Mouse (Mus musculus): Measurements from ENCODE around the gene Kmt2d. TPM values are rescaled to one million over a fixed set of nuclear protein-coding genes. Genes with fewer than 3 reads are reported as not detected.

Gene Kmt2d
- polyA plus RNA-seq, 1 experiment = 33.0 TPM

- H3K4me3 ChIP-seq (ENCODE audit: insufficient read depth, low read length) = no peak within 1 kb of the TSS
These were observed 27.2 kb upstream of the Kmt2d start, which contains the start of gene Dhh for GRCm38 (mm10) chr15:98897928-98898800. Gene Dhh, minus strand, starts transcription at chr15:98898540.

GRCm38 (mm10) chr15:98897495-98897894 lies 26.5 kb upstream of the Kmt2d start:
- no peak overlapping the region for H3K4me3 ChIP-seq (ENCODE audit: insufficient read depth, low read length)
- peaks cover 3% of the 10 kb centered on the region for H3K4me1 ChIP-seq (ENCODE audit: control insufficient read depth, insufficient read depth, low read length)
- H3K27ac ChIP-seq (ENCODE audit: insufficient read depth, low read length) = no peak overlapping the region
- TF ChIP-seq POLR2A (IDR thresholded peaks at IDR 0.05; ENCODE audit: extremely low read depth, insufficient read depth, low read length) = no peak
- TF ChIP-seq CTCF (IDR thresholded peaks at IDR 0.05; ENCODE audit: extremely low read depth, insufficient read depth, low read length) = no peak

More at GRCm38 (mm10) chr15:98897928-98898800, 27.2 kb upstream of the Kmt2d start, which contains the start of gene Dhh:
- TF ChIP-seq POLR2A (IDR thresholded peaks at IDR 0.05; ENCODE audit: extremely low read depth, insufficient read depth, low read length) (no peak), CTCF (IDR thresholded peaks at IDR 0.05; ENCODE audit: extremely low read depth, insufficient read depth, low read length) (no peak)
- H3K4me1 ChIP-seq (ENCODE audit: control insufficient read depth, insufficient read depth, low read length) = peaks cover 3% of the 10 kb centered on the region
- H3K27ac ChIP-seq (ENCODE audit: insufficient read depth, low read length) = no peak within 1 kb of the TSS

- Histone ChIP-seq H3K4me3 (ENCODE audit: insufficient read depth, low read length) (peak overlapping the region; percentile 3; the same call in 1 of the 2 replicates), H3K27ac (ENCODE audit: insufficient read depth, low read length) (no peak overlapping the region), H3K4me1 (ENCODE audit: control insufficient read depth, insufficient read depth, low read length) (peaks cover 3% of the 10 kb centered on the region)
- TF ChIP-seq POLR2A (IDR thresholded peaks at IDR 0.05; ENCODE audit: extremely low read depth, insufficient read depth, low read length) (no peak), CTCF (IDR thresholded peaks at IDR 0.05; ENCODE audit: extremely low read depth, insufficient read depth, low read length) (no peak)
These were observed 24.9 kb upstream of the Kmt2d start for GRCm38 (mm10) chr15:98895635-98896589.

DNA sequence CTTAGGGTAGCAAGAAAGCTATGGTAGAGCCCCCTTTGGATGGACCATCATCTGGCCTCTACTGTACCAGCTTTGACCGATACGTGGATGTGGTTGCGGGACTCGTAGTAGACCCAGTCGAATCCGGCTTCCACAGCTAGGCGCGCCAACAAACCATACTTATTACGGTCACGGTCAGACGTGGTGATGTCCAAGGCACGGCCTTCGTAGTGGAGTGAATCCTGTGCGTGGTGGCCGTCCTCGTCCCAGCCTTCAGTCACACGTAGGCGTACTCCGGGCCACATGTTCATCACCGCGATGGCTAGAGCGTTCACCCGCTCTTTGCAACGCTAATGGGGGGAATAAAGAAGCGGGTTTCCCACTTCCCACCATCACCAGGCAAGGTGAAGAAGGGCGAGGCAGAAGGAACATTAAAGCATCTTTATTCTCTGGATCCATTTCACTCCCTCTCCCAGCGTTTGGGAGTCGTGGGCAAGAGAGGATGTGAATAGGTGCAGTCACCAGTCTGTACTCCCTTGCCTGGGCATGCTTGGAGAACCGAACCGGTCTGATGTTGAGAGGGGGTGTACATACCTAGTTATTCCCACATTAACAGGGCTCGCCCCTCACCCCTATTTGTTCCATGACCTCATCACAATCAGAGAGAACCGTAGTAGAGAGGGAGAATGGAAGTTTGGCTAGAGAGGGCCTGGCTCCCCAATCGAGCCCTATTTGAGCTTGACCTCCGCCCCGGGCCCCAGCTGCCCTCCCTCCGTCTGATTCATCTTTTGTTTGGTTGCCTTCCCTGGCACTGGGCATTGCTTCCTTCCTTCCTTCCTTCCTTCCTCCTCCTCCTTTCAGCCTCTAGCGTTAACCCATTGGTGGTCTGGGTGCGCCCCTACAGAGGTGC lies 24.0 kb upstream of the Kmt2d start:
- Histone ChIP-seq H3K4me3 (ENCODE audit: insufficient read depth, low read length) (peak overlapping the region; percentile 44; the same call in 1 of the 2 replicates), H3K4me1 (ENCODE audit: control insufficient read depth, insufficient read depth, low read length) (peaks cover 3% of the 10 kb centered on the region), H3K27ac (ENCODE audit: insufficient read depth, low read length) (no peak overlapping the region)
- TF ChIP-seq POLR2A (IDR thresholded peaks at IDR 0.05; ENCODE audit: extremely low read depth, insufficient read depth, low read length) = no peak
- no peak for TF ChIP-seq CTCF (IDR thresholded peaks at IDR 0.05; ENCODE audit: extremely low read depth, insufficient read depth, low read length)

GRCm38 (mm10) chr15:98893940-98894745 lies 23.1 kb upstream of the Kmt2d start, which contains the start of gene Rhebl1:
Gene Rhebl1, minus strand, starts transcription at chr15:98894540.
- peak within 1 kb of the TSS; percentile 44 for H3K4me3 ChIP-seq (ENCODE audit: insufficient read depth, low read length)
- TF ChIP-seq CTCF (IDR thresholded peaks at IDR 0.05; ENCODE audit: extremely low read depth, insufficient read depth, low read length) = no peak
- no peak for TF ChIP-seq POLR2A (IDR thresholded peaks at IDR 0.05; ENCODE audit: extremely low read depth, insufficient read depth, low read length)
- no peak within 1 kb of the TSS for H3K27ac ChIP-seq (ENCODE audit: insufficient read depth, low read length)
- H3K4me1 ChIP-seq (ENCODE audit: control insufficient read depth, insufficient read depth, low read length) = peaks cover 3% of the 10 kb centered on the region

- Histone ChIP-seq H3K27ac (ENCODE audit: insufficient read depth, low read length) (no peak overlapping the region), H3K4me1 (ENCODE audit: control insufficient read depth, insufficient read depth, low read length) (peaks cover 3% of the 10 kb centered on the region), H3K4me3 (ENCODE audit: insufficient read depth, low read length) (no peak overlapping the region)
- no peak for TF ChIP-seq POLR2A (IDR thresholded peaks at IDR 0.05; ENCODE audit: extremely low read depth, insufficient read depth, low read length)
- no peak for TF ChIP-seq CTCF (IDR thresholded peaks at IDR 0.05; ENCODE audit: extremely low read depth, insufficient read depth, low read length)
These were observed 22.0 kb upstream of the Kmt2d start for GRCm38 (mm10) chr15:98893036-98893435.

DNA sequence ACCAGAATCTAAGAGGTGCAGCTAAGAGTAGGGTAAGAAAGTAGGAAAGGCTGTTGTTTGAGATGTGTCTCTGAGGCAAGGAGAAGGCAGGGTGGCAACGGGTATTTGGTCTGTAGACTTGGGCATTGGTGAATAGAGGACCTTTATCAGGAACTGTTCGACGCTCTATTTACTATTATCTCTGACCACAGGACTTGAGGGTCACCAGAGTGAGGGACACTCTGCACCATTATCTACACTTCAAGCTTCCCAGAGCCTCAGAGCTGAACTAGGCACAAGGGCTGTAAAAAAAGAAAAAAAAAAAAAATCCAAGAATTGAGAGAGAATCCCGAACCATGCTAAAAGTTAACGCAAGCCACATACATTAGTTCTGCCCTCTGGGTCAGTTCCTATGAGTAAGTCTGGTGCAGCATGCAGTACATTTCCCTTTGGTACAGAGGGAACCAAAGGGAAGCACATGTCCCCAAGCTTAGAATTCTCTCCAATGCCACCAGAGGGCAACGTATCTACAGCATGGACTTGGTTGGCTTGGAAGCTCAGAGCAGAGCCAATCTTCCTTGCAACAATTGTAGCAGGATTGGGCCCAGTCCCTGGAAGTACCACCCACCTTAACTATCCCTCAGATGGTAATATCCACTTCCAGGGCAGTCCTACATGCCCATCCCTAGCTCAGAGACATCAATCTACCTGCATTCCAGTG lies 21.1 kb upstream of the Kmt2d start:
- Histone ChIP-seq H3K27ac (ENCODE audit: insufficient read depth, low read length) (no peak overlapping the region), H3K4me3 (ENCODE audit: insufficient read depth, low read length) (no peak overlapping the region), H3K4me1 (ENCODE audit: control insufficient read depth, insufficient read depth, low read length) (peaks cover 3% of the 10 kb centered on the region)
- no peak for TF ChIP-seq POLR2A (IDR thresholded peaks at IDR 0.05; ENCODE audit: extremely low read depth, insufficient read depth, low read length)
- TF ChIP-seq CTCF (IDR thresholded peaks at IDR 0.05; ENCODE audit: extremely low read depth, insufficient read depth, low read length) = peak; percentile 98
